Mouse (Mus musculus): ENCODE data around the gene Ndufs6.

DNA sequence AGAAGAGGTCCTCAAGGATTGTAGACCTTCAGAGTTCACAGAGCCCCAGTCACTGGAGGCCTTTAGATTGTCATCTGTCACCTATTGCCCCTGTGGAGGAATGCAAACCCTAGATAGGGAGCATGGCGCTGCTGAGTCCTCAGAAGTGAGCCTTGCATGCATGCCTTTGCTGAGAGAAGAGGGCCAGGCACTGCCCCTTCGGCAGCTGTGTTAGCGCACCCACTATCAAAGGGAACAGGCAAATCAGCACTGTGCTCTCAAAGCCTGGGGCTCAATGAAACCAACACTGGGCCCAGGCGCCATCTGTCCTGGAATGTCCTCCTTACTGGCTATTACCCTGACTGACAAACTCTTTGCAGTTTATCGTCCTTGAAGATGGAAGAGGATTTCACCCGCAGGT is 23.6 kb downstream of the Ndufs6 start:
- TF ChIP-seq MYOG (IDR thresholded peaks at IDR 0.05; ENCODE audit: control insufficient read depth in 1 of 3, insufficient read depth in 1 of 3, insufficient read length in 2 of 3, low read depth in 2 of 3) (no peak), E2F4 (IDR thresholded peaks at IDR 0.05; ENCODE audit: insufficient read depth) (no peak), SRF (IDR thresholded peaks at IDR 0.05; ENCODE audit: control insufficient read depth, insufficient read length, low read depth) (no peak), POLR2A (IDR thresholded peaks at IDR 0.05; ENCODE audit: insufficient read length, low read depth) (no peak)
